Mouse (Mus musculus) embryo, embryonic 10.5 days (tissue): ENCODE measurements around the gene 2610001J05Rik.

ENCODE experiments used
- DNase-seq: peaks from one replicate; pipeline ENCODE4 v3.0.0-alpha.2; 2015; ENCODE audit warnings: low spot score

Gene 2610001J05Rik

DNA sequence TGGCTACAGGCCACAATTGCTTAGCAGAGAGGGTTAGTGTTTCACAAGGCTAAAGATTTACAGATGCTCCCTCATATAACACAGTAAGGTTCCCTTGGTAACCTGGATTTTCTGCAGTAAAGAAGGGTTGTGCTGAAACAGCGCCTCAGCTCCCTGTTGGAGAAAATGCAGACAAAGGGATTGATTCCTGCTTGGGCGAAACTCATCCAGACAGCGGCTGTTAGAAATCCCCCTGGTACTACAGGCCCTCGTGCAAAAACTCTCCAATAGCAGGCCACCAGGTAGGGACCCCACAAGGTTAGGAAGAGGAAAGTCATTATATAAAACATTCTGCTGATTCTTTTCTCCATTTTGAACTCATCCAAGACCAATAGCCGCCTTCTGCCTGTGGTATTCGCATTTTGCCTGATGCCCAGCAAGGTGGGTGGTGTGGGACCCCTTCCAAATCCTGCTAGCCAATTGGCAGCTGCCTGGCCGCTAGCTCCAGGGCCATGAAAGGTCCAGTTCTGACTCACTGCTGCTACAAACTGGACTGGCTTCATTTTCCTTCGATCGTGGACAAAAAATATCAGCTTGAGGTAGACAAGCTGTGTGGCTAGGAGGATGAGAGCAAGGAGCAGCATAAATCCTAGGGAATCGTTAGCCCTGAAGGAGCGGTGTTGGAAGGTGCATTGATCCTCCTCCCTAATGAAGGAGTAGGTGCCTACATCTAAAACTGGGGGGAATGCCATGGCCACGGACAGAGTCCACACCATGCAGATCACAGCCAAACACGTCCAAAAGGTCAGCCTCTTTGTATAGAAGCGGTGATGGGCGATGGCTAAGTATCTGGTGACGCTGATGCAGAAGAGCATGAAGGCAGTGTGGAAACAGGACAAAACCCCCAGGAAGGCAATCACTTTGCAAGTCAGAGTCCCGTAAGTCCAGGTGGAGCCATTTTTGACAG, 35.3 kb downstream of the 2610001J05Rik start:
- no peak for DNase-seq

GRCm38 (mm10) chr6:13832770-13833169, 38.5 kb downstream of the 2610001J05Rik start:
- DNase-seq, result no peak

DNA sequence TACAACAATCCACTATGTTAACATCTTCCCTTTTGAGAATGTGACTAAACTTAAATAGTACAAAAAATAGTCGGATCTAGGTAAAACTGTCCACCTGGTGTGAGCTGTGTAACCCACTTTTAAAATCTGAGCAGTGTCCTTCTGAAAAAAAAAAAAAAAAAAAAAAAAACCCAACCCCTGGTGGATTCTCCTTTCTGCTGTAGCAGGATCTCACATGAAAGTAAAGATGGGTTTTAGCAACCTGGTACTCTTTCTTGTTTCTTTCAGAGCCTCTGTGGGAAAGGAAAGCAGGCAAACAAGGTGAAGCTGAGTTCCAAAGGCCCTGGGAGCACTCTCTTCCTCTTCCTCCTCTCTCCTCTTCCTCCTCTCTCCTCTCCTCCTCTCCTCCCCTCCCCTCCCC, 42.4 kb downstream of the 2610001J05Rik start:
- no peak for DNase-seq
